Mouse (Mus musculus): ENCODE results near the gene Gsk3a. TPM values are rescaled to one million over a fixed set of nuclear protein-coding genes. Genes with fewer than 3 reads are reported as not detected.

The Gsk3a gene
- polyA plus RNA-seq, 1 experiment from 2014 or later, result 10.0 TPM

DNA sequence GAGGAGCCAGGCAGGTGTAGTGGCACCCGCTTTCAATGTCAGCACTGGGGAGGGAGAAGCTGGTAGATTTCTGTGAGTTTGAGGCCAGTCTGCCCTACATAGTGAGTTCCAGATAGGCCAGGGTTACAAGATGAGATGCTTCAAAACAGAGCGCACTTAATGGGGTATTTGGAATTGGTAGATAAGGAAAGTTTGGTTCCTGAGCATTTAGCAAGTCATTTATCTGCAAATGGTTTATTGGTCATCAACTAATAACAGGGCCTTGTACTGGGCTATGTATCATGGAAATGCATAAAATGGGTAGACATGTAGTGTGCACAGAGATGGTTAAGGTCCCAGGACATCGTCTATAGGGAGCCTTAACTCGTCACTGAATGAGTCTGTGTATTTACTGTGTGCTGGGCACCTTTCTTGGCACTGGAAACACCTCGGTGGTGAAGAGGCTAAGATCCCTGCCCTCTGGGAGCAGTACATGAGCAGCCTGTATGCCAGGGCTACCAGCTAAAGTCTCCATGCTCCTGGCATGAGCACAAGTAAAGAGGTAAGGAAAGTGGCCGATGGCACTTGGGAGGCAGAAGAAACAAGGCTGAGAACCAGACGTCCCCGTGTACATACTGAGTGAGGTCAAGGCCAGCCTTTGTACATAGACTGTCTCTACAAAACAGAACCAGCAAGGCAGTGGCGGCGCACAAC, 15.2 kb downstream of the Gsk3a start:
- Histone ChIP-seq H3K4me2 (peak overlapping the region; percentile 92), H3K9me3 (no peaks in the 10 kb centered on the region), H3K4me1 (peaks cover 40% of the 10 kb centered on the region), H3K4me3 (peak overlapping the region; percentile 59), H3K36me3 (peaks cover 44% of the 10 kb centered on the region), H3K9ac (peak overlapping the region; percentile 75), H3K27me3 (no peaks in the 10 kb centered on the region), H3K27ac (peak overlapping the region; percentile 95; the same call in 1 of the 2 replicates)
- ATAC-seq (ENCODE audit: insufficient number of reproducible peaks, low FRiP score, low TSS enrichment, low read depth), result no peak
- 88% methylated on average over 10 of the region's 10 CpGs for WGBS

DNA sequence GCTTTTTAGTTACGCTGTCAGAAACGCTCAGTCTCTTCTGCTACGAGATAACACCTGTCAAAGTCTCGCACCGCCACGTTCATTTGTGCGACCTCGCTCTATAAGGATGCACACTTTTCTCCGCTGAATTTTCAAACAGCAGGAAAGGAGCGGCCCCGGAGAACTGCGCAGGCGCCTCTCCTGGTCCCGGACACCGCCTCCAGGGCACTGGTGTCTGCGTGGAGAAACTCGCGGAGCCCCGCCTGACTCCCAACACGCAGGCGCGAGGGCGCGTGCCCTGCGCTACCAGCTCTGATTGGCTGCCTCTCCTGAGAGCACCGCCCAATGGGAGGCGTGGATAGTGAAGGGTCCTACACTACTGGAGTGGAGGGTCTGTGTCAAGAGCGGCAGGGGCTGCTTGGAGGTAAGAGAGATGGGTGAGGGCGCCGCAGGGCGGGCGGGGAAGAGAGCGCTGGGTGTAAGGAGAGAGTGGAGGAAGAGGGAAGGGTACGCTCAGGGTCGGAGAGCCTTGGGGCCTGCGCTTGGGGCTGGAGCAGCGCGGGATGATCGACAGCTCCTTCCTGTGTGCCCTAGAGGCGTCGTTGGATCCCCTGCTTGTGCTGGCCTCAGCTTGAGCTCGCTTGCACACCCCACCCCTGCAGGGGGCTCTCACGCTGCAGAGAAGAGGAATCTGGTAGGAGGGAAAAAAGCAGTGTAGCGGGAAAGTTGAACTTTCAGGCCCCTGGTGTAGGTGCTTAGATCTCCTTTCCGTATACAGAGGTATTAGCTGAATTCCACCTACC, 16.4 kb downstream of the Gsk3a start, which contains the start of gene Zfp526:
Zfp526 (plus strand) TSS at position 324 of the 782 bp plus-strand sequence.
- Histone ChIP-seq H3K27ac (peak within 1 kb of the TSS; percentile 95), H3K9me3 (no peaks in the 10 kb centered on the region), H3K4me3 (peak within 1 kb of the TSS; percentile 59), H3K27me3 (no peaks in the 10 kb centered on the region), H3K36me3 (peaks cover 35% of the 10 kb centered on the region), H3K4me1 (peaks cover 41% of the 10 kb centered on the region), H3K4me2 (peak within 1 kb of the TSS; percentile 92), H3K9ac (peak within 1 kb of the TSS; percentile 75)
- under 1% methylated on average over 44 of the region's 45 CpGs for WGBS
- ATAC-seq (ENCODE audit: insufficient number of reproducible peaks, low FRiP score, low TSS enrichment, low read depth), result peak; percentile 97

DNA sequence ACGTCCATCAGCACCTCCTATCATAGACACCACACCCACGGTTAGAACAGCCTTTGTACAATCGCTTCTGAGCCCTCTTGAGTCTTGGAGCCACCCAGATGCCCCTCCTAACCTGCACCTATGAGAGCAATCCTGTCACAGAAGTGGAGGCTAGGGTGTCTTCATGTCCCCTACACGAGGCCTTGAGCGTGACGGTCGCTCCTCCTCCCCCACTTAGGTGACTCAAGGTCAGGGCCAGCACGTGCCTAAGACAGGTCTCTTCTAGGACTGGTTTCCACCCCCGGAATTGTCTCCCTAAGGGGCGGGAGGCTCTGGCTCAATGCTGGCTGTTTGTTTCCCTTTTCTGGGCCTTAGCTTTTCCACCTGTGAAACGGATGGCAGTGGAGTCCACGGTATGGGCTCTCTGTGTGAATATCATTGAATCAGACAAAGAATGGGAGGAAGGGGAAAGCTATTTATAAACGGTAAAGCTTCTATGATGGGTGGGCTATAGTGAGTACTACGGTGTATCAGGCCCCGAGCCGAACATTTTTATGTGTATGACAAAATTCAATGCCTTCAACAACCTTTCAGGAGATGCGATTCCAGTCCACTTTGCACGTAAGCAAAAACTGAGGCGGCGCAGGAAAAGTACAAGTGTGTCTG, 17.1 kb downstream of the Gsk3a start, which contains the start of gene Dedd2:
Dedd2 (minus strand) TSS at position 159 of the 645 bp plus-strand sequence.
- peaks cover 41% of the 10 kb centered on the region for H3K4me1 ChIP-seq
- H3K36me3 ChIP-seq, result peaks cover 28% of the 10 kb centered on the region
- peak within 1 kb of the TSS; percentile 59 for H3K4me3 ChIP-seq
- no peaks in the 10 kb centered on the region for H3K27me3 ChIP-seq
- no peaks in the 10 kb centered on the region for H3K9me3 ChIP-seq
- WGBS, result 6% methylated on average over 20 of the region's 20 CpGs
- peak within 1 kb of the TSS; percentile 92 for H3K4me2 ChIP-seq
- H3K9ac ChIP-seq, result peak within 1 kb of the TSS; percentile 75
- H3K27ac ChIP-seq, result peak within 1 kb of the TSS; percentile 95
- ATAC-seq (ENCODE audit: insufficient number of reproducible peaks, low FRiP score, low TSS enrichment, low read depth), result no peak

DNA sequence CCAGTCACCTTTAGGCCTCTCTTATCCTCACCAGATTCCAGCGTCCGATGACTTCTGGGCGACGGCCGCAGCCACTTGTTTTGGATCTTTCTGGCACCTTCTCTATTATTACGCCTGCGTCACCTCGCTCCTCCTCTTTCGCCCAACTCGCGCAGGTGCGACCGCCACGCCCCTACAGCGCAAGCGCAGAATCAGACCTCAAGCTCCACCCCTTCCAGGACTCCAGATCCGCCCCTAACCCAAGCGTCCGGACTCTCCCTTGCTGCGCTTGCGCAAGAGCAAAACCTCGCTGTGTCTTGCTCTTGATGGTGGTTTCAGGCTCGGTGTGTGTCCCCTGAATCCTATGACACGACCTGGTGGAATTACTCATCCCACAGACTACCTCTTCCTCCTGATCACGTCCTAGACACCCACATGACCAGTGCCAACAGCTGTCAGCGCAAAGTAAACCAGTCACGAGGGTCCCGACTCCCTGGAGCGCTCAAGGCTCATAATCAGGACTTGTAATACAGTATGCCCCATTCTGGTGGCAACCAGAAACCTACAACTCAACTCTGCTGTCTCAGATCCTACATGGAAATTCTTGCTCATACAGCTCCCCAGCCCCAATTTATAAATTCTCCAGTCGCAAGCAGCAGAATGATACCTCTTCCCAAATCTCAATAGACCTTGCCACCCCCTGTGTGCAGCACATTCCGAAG, 17.7 kb downstream of the Gsk3a start:
- peak overlapping the region; percentile 92 for H3K4me2 ChIP-seq
- 2% methylated on average over 31 of the region's 31 CpGs for WGBS
- no peaks in the 10 kb centered on the region for H3K27me3 ChIP-seq
- H3K9me3 ChIP-seq, result no peaks in the 10 kb centered on the region
- peak; percentile 67 for ATAC-seq (ENCODE audit: insufficient number of reproducible peaks, low FRiP score, low TSS enrichment, low read depth)
- peaks cover 41% of the 10 kb centered on the region for H3K4me1 ChIP-seq
- peak overlapping the region; percentile 59 for H3K4me3 ChIP-seq
- H3K9ac ChIP-seq, result peak overlapping the region; percentile 66
- H3K36me3 ChIP-seq, result peaks cover 21% of the 10 kb centered on the region
- peak overlapping the region; percentile 95 for H3K27ac ChIP-seq

DNA sequence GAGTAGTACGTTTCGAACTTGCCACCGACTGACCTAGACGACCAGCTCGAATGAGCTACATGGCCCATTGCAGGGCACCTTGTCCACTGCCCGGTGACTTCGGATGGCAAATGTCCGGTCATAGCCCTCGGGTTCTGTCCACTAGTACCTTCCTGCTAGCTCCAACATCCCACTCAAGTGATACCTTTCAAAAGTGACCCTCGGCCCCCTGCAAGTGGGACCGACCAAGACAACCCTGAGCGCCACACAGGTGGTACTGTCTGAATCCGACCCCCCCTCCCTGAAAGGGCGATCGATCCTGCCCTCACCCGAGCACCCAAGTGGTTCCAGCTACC, 18.3 kb downstream of the Gsk3a start:
- WGBS, result under 1% methylated on average over 16 of the region's 16 CpGs
- H3K27ac ChIP-seq, result peak overlapping the region; percentile 84
- H3K4me3 ChIP-seq, result peak overlapping the region; percentile 59
- H3K4me2 ChIP-seq, result peak overlapping the region; percentile 92
- H3K36me3 ChIP-seq, result peaks cover 16% of the 10 kb centered on the region
- peaks cover 41% of the 10 kb centered on the region for H3K4me1 ChIP-seq
- ATAC-seq (ENCODE audit: insufficient number of reproducible peaks, low FRiP score, low TSS enrichment, low read depth), result peak; percentile 3; the same call in 1 of the 2 replicates
- H3K9me3 ChIP-seq, result no peaks in the 10 kb centered on the region
- H3K27me3 ChIP-seq, result no peaks in the 10 kb centered on the region
- H3K9ac ChIP-seq, result peak overlapping the region; percentile 66

DNA sequence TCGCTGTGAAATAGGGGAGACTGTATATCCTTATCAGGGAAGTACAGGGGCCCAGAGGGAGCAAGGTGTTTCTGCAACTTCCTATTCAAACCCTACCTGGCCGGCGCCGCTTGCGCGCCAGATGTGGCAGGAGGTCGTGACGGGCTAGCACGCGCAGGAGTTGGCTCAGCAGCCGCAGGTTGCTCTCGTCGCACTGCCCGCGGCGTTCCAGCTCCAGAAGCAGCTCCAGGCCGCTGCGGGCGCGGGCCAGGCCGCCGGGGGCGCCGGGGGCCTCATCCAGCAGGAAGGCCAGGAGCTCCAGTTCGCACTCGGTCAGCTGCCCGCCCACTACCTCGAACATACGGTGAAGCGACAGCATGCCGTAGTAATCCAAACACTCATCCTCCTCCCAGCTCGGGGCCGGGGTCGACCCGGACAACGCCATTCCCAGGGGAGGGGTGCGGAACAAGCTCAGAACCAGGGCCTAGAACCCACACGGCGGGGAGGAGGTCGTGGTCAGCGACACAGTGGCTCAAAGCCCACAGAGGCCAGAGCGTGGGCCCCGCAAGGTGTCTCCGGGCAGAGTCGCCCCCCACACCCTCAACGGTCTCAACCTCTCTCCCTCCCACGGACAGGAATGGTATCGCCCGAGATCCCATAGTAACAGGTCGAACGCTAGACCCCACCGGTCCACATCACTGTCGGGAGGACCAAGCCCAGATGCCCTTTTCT, 18.8 kb downstream of the Gsk3a start:
- peak overlapping the region; percentile 66 for H3K9ac ChIP-seq
- ATAC-seq (ENCODE audit: insufficient number of reproducible peaks, low FRiP score, low TSS enrichment, low read depth), result no peak
- H3K36me3 ChIP-seq, result peaks cover 15% of the 10 kb centered on the region
- H3K4me1 ChIP-seq, result peaks cover 41% of the 10 kb centered on the region
- WGBS, result under 1% methylated on average over 52 of the region's 53 CpGs
- H3K27me3 ChIP-seq, result no peaks in the 10 kb centered on the region
- H3K9me3 ChIP-seq, result no peaks in the 10 kb centered on the region
- peak overlapping the region; percentile 84 for H3K27ac ChIP-seq
- H3K4me2 ChIP-seq, result peak overlapping the region; percentile 92
- peak overlapping the region; percentile 59 for H3K4me3 ChIP-seq

DNA sequence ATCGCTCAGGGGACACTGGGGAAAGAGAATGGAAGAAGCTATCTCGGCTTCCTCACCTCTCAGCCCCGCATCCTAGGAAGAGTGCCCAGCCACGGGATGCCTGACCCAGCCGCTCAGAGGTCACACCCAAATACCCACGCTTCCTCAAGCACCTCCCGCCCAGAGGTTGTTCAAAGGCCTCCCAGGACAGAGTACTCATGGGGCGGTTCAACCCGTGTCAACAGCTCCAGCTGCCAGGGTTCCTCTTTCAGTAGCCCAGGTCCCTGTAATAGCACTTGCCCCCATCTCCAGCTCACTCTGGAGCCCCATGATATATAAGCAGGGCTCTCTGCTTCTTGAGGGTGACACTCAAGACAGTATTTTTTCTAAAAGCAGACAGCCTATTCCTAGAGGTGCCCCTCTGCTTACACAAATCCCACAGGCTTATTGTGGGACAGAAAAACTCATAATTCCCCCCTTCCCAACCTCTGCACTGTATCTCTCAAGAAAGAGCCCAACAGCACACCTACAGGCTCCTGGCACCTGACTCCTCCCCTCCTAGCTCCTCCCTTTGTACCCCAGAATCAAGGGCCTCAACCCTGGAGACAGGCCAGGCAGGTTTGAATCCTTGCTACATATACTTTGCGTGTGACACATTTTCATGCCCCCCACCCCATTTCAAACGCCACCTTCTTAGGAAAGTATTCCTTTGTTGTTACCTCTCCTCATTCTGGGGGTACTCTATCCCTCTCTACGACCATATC, 19.8 kb downstream of the Gsk3a start:
- Histone ChIP-seq H3K27me3 (no peaks in the 10 kb centered on the region), H3K9ac (no peak overlapping the region), H3K4me2 (peak overlapping the region; percentile 92; the same call in 1 of the 2 replicates), H3K9me3 (no peaks in the 10 kb centered on the region), H3K4me3 (peak overlapping the region; percentile 59), H3K36me3 (peaks cover 7% of the 10 kb centered on the region), H3K4me1 (peaks cover 41% of the 10 kb centered on the region), H3K27ac (0 out of 2 replicates have a peak overlapping the region, but pooled peaks have one; percentile 84)
- WGBS, result 64% methylated on average over 12 of the region's 12 CpGs
- ATAC-seq (ENCODE audit: insufficient number of reproducible peaks, low FRiP score, low TSS enrichment, low read depth), result no peak

DNA sequence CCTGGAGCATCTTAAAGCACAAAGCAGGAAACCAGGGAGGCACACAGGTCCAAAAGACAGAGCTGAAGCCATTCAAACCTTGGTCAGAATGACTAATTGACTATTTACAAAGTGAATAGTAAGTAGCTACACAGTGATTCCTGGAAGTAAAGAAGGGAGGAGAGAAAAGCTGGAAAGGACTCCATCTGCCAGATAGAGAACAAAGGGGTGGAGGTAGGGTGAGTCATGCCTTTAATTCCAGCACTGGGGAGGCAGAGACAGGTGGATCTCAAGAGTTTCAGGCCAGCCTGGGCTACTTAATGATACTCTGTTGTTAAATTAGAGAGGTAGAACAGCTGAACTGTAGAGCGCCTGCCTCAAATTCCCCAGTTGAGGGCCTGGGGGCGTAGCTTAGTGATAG, 23.5 kb downstream of the Gsk3a start:
- Histone ChIP-seq H3K4me1 (peaks cover 17% of the 10 kb centered on the region), H3K4me2 (no peak overlapping the region), H3K9ac (no peak overlapping the region), H3K27ac (no peak overlapping the region), H3K4me3 (no peak overlapping the region), H3K36me3 (peaks cover 31% of the 10 kb centered on the region), H3K27me3 (no peaks in the 10 kb centered on the region), H3K9me3 (no peaks in the 10 kb centered on the region)
- ATAC-seq (ENCODE audit: insufficient number of reproducible peaks, low FRiP score, low TSS enrichment, low read depth), result no peak
- 84% methylated on average over 2 of the region's 2 CpGs for WGBS

DNA sequence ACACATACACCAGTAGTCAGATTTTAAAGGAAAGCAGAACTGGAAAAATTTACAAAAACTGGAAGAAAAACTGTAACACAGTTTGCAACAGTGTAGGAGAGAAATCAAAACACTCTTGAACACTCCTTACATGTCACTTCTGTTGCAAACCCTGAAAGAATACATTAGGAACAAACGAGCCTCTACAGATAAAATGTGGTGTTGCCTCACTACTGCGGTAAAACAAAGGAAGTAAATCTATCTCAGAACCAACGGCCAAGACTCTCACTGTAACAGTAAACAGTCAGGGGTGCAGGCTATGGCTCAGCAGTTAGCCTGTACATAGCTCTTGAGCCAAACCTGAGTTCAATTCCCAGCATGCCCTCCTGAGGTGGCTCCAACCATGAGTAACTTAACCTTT, 24.6 kb downstream of the Gsk3a start:
- H3K4me3 ChIP-seq, result no peak overlapping the region
- no peak overlapping the region for H3K27ac ChIP-seq
- H3K27me3 ChIP-seq, result no peaks in the 10 kb centered on the region
- 73% methylated on average over 3 of the region's 3 CpGs for WGBS
- peaks cover 41% of the 10 kb centered on the region for H3K36me3 ChIP-seq
- no peaks in the 10 kb centered on the region for H3K9me3 ChIP-seq
- H3K4me2 ChIP-seq, result no peak overlapping the region
- no peak for ATAC-seq (ENCODE audit: insufficient number of reproducible peaks, low FRiP score, low TSS enrichment, low read depth)
- H3K4me1 ChIP-seq, result peaks cover 7% of the 10 kb centered on the region; the same call in 1 of the 2 replicates
- H3K9ac ChIP-seq, result no peak overlapping the region

DNA sequence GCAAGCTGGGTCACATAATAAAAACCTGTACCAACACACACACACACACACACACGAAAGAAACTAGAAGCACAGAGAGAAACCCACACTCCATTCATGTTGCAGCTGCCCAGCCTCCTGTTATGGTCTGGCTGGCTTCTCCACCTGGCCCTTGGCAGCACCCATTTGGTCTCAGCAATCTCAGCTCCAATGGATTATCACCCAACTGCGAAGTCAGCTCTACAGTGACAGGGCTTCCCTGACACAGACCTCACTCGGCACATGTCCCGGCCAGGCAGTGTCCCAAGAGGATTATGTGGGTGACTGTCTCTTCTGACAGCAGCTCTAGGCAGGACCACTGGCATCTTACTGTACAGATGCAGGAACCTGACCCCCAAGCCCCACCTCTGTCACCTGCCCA, 27.2 kb downstream of the Gsk3a start:
- Histone ChIP-seq H3K4me2 (no peak overlapping the region), H3K36me3 (peaks cover 55% of the 10 kb centered on the region), H3K4me3 (no peak overlapping the region), H3K9me3 (no peaks in the 10 kb centered on the region), H3K27ac (no peak overlapping the region), H3K9ac (no peak overlapping the region), H3K27me3 (no peaks in the 10 kb centered on the region), H3K4me1 (no peaks in the 10 kb centered on the region)
- WGBS, result 80% methylated on average over 4 of the region's 4 CpGs
- ATAC-seq (ENCODE audit: insufficient number of reproducible peaks, low FRiP score, low TSS enrichment, low read depth), result no peak
